ENCODE assay signal across 17 mouse cellular contexts in genomic region chr7:127082271-127082670, GRCm38 (mm10). TPM values are rescaled to one million over a fixed set of nuclear protein-coding genes. Genes with fewer than 3 reads are reported as not detected.
"Had no signal": no experiment of that assay in that cellular context is flagged by ENCODE, and none has a peak within 500 bp of the region (broad histone marks: within the 10 kb centered on the region; RNA-seq: fewer than 3 reads in every experiment).

No protein-coding gene starts in this region.

- H3K9me3 ChIP-seq: intestine, embryonic 15.5 days; kidney, embryonic 15.5 days; limb, embryonic 12.5 days; midbrain, embryonic 13.5 days; neural tube, embryonic 15.5 days had no signal

- H3K27ac ChIP-seq: intestine, embryonic 15.5 days; kidney, embryonic 15.5 days; limb, embryonic 12.5 days; midbrain, embryonic 13.5 days; neural tube, embryonic 15.5 days had no signal

- H3K4me2 ChIP-seq: intestine, embryonic 15.5 days; kidney, embryonic 15.5 days; limb, embryonic 12.5 days; midbrain, embryonic 13.5 days; neural tube, embryonic 15.5 days had no signal

- H3K9ac ChIP-seq: intestine, embryonic 15.5 days; kidney, embryonic 15.5 days; limb, embryonic 12.5 days; midbrain, embryonic 13.5 days; neural tube, embryonic 15.5 days had no signal

- H3K27me3 ChIP-seq: intestine, embryonic 15.5 days; kidney, embryonic 15.5 days; limb, embryonic 12.5 days; midbrain, embryonic 13.5 days; neural tube, embryonic 15.5 days had no signal

- H3K36me3 ChIP-seq: intestine, embryonic 15.5 days; kidney, embryonic 15.5 days; limb, embryonic 12.5 days; midbrain, embryonic 13.5 days; neural tube, embryonic 15.5 days had no signal

- ATAC-seq: intestine, embryonic 15.5 days; midbrain, embryonic 13.5 days had no signal

- H3K4me3 ChIP-seq: intestine, embryonic 15.5 days; kidney, embryonic 15.5 days; limb, embryonic 12.5 days; midbrain, embryonic 13.5 days; neural tube, embryonic 15.5 days had no signal

- DNase-seq: kidney, adult 2 months; kidney, postnatal 25 days; layer of hippocampus, adult 9-11 months; lung, adult 18-20 months; right cerebral cortex, adult 18-20 months; right cerebral cortex, postnatal 25 days; thymus, postnatal 36 days had no signal

- H3K4me1 ChIP-seq: intestine, embryonic 15.5 days; limb, embryonic 12.5 days; midbrain, embryonic 13.5 days; neural tube, embryonic 15.5 days had no signal

RNA-seq across cellular contexts. Expression of gene Zg16, which starts 4.9 kb away (rescaled TPM):
- total RNA-seq: left cerebral cortex, postnatal 36 days had no signal
- polyA plus RNA-seq: kidney, adult 2 months; kidney, embryonic 15.5 days; limb, embryonic 12.5 days; lung, embryonic 16.5 days; midbrain, embryonic 13.5 days; midbrain, postnatal 0 days; neural tube, embryonic 11.5 days; neural tube, embryonic 15.5 days; stomach, embryonic 14.5 days had no signal

RNA-seq across cellular contexts. Expression of gene Spn, which starts 55.4 kb away (rescaled TPM):
- polyA plus RNA-seq: limb, embryonic 12.5 days; midbrain, postnatal 0 days had no signal
